Mouse (Mus musculus) activated CD4-positive, CD25-positive, alpha-beta regulatory T cell, adult 9 weeks (primary cell): Measurements from ENCODE around the gene Myt1l. TPM values are rescaled to one million over a fixed set of nuclear protein-coding genes. Genes with fewer than 3 reads are reported as not detected.

Experiments
- polyA plus RNA-seq: library from polyadenylated mRNA; unstranded; fragments of 100-300 nt; shearing (Covaris generic); gene quantifications from one replicate; pipeline ENCODE4 v1.2.1, GENCODE M21; 2017

Myt1l gene
- 0.26 TPM for polyA plus RNA-seq

DNA sequence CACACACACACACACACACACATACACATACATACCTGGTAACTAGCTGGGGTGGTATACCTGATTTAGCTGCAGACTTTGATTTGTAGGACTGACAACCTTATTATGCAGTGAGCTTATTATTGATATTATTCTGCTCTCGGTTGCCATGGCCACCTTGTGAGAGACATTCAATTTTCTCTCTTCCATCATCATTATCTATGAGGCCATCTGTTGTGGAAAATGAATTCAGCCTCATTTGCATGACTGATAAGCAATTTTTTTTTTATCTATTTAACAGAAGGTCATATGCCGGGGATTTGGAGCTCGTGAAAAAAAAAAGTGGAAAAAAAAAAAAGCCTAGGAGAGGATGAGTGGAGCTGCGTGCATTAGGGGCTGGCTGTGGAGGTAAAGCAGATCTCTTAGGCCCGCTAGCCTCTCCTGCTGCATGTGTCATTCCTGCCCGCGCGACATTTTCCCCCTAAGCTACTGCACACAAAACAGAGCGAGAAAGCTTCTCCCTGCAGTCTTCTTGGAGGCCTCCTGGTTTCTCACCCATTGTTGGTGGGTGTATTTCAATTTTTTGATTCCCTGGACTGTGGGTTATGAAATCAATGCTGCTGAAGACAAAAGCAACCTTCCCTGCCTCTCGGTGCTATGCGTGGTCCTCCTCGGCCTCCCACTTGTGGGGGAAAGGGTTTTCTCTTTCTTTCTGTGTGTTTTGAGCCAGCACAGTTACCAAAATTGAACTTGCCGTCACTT is at the start of gene Myt1l:
Myt1l (plus strand) TSS at position 354 of the 741 bp plus-strand sequence.

DNA sequence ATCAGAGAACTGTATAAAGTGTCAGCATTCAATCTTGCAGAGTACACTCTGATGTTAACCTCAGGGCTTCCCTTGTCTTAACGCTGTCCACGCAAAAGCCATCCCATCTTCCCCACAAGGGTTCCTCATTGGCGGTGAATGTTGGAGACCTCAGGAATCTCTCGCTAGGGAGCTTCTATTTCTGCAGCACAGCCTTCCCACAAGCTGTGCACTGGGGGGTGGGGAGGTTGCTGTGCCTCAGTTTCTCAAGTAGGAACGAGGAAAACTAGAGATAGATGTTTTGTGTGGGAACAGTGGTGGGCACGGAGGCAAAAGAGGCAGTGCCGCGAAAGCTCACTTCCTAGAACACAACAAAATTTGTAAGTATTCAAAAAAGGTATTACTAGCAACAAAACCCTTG is 409.1 kb downstream of the Myt1l start, which contains the start of gene Pxdn:
Pxdn (plus strand) TSS at position 301 of the 400 bp plus-strand sequence.

